Mouse (Mus musculus): ENCODE data around the gene Nova2. TPM values are rescaled to one million over a fixed set of nuclear protein-coding genes. Genes with fewer than 3 reads are reported as not detected.

Gene Nova2
- polyA plus RNA-seq, 1 experiment from 2014 or later, result 0.93 TPM

- Histone ChIP-seq H3K9ac (no peak overlapping the region), H3K4me1 (no peaks in the 10 kb centered on the region), H3K36me3 (peaks cover 57% of the 10 kb centered on the region), H3K27me3 (no peaks in the 10 kb centered on the region), H3K27ac (no peak overlapping the region), H3K4me2 (no peak overlapping the region), H3K4me3 (replicated peaks) (no peak overlapping the region), H3K9me3 (replicated peaks) (no peaks in the 10 kb centered on the region)
- no peak for ATAC-seq (replicated peaks; ENCODE audit: low FRiP score)
- 91% methylated on average over 2 of the region's 2 CpGs for WGBS
These were observed 25.2 kb upstream of the Nova2 start for GRCm38 (mm10) chr7:18900513-18900912.

GRCm38 (mm10) chr7:18902486-18902885 is 23.2 kb upstream of the Nova2 start:
- Histone ChIP-seq H3K4me2 (no peak overlapping the region), H3K9ac (no peak overlapping the region), H3K9me3 (replicated peaks) (no peaks in the 10 kb centered on the region), H3K4me1 (no peaks in the 10 kb centered on the region), H3K27me3 (no peaks in the 10 kb centered on the region), H3K27ac (no peak overlapping the region), H3K36me3 (peaks cover 64% of the 10 kb centered on the region), H3K4me3 (replicated peaks) (no peak overlapping the region)
- 69% methylated on average over 3 of the region's 3 CpGs for WGBS
- ATAC-seq (replicated peaks; ENCODE audit: low FRiP score), result no peak

- peaks cover 13% of the 10 kb centered on the region for H3K4me1 ChIP-seq
- no peak for ATAC-seq (replicated peaks; ENCODE audit: low FRiP score)
- peaks cover 47% of the 10 kb centered on the region for H3K36me3 ChIP-seq
- no peaks in the 10 kb centered on the region for H3K27me3 ChIP-seq
- no peaks in the 10 kb centered on the region for H3K9me3 ChIP-seq (replicated peaks)
- H3K4me2 ChIP-seq, result no peak overlapping the region
- WGBS, result 74% methylated on average over 3 of the region's 3 CpGs
- H3K4me3 ChIP-seq (replicated peaks), result no peak overlapping the region
- no peak overlapping the region for H3K27ac ChIP-seq
- no peak overlapping the region for H3K9ac ChIP-seq
These were observed 20.7 kb upstream of the Nova2 start for GRCm38 (mm10) chr7:18904971-18905370.

- Histone ChIP-seq H3K4me3 (replicated peaks) (peak overlapping the region; percentile 82), H3K4me1 (peaks cover 20% of the 10 kb centered on the region), H3K9me3 (replicated peaks) (no peaks in the 10 kb centered on the region), H3K27ac (no peak overlapping the region), H3K36me3 (peaks cover 9% of the 10 kb centered on the region; the same call in 1 of the 2 replicates), H3K4me2 (peak overlapping the region; percentile 67), H3K9ac (peak overlapping the region; percentile 68), H3K27me3 (no peaks in the 10 kb centered on the region)
- WGBS, result 5% methylated on average over 17 of the region's 17 CpGs
- peak; percentile 15 for ATAC-seq (replicated peaks; ENCODE audit: low FRiP score)
These were observed 15.9 kb upstream of the Nova2 start for GRCm38 (mm10) chr7:18909797-18910196.

- peak; percentile 99 for ATAC-seq (replicated peaks; ENCODE audit: low FRiP score)
- WGBS, result under 1% methylated on average over 33 of the region's 33 CpGs
- H3K27me3 ChIP-seq, result no peaks in the 10 kb centered on the region
- H3K9ac ChIP-seq, result peak within 1 kb of the TSS; percentile 68
- H3K36me3 ChIP-seq, result peaks cover 9% of the 10 kb centered on the region; the same call in 1 of the 2 replicates
- H3K9me3 ChIP-seq (replicated peaks), result no peaks in the 10 kb centered on the region
- peak within 1 kb of the TSS; percentile 82 for H3K4me3 ChIP-seq (replicated peaks)
- no peak within 1 kb of the TSS for H3K27ac ChIP-seq
- peaks cover 20% of the 10 kb centered on the region for H3K4me1 ChIP-seq
- H3K4me2 ChIP-seq, result peak within 1 kb of the TSS; percentile 67
These were observed 15.4 kb upstream of the Nova2 start, which contains the start of gene Ccdc61 for GRCm38 (mm10) chr7:18910241-18910831. Gene Ccdc61, minus strand, starts transcription at chr7:18910415.

GRCm38 (mm10) chr7:18916254-18916653 is 9.4 kb upstream of the Nova2 start:
- no peak overlapping the region for H3K27ac ChIP-seq
- ATAC-seq (replicated peaks; ENCODE audit: low FRiP score), result no peak
- H3K9me3 ChIP-seq (replicated peaks), result no peaks in the 10 kb centered on the region
- peaks cover 15% of the 10 kb centered on the region; the same call in 1 of the 2 replicates for H3K27me3 ChIP-seq
- no peak overlapping the region for H3K4me3 ChIP-seq (replicated peaks)
- no peak overlapping the region for H3K4me2 ChIP-seq
- H3K36me3 ChIP-seq, result no peaks in the 10 kb centered on the region
- H3K4me1 ChIP-seq, result peaks cover 4% of the 10 kb centered on the region; the same call in 1 of the 2 replicates
- no peak overlapping the region for H3K9ac ChIP-seq
- WGBS, result 68% methylated on average over 4 of the region's 4 CpGs

- Histone ChIP-seq H3K9me3 (replicated peaks) (no peaks in the 10 kb centered on the region), H3K36me3 (no peaks in the 10 kb centered on the region), H3K4me1 (peaks cover 4% of the 10 kb centered on the region; the same call in 1 of the 2 replicates), H3K27me3 (peaks cover 29% of the 10 kb centered on the region), H3K27ac (no peak overlapping the region), H3K4me2 (no peak overlapping the region), H3K9ac (no peak overlapping the region), H3K4me3 (replicated peaks) (no peak overlapping the region)
- 52% methylated on average over 3 of the region's 3 CpGs for WGBS
- ATAC-seq (replicated peaks; ENCODE audit: low FRiP score), result no peak
These were observed 7.8 kb upstream of the Nova2 start for GRCm38 (mm10) chr7:18917931-18918330.

- Histone ChIP-seq H3K9me3 (replicated peaks) (no peaks in the 10 kb centered on the region), H3K36me3 (no peaks in the 10 kb centered on the region), H3K9ac (no peak overlapping the region), H3K4me3 (replicated peaks) (no peak overlapping the region), H3K4me1 (peaks cover 16% of the 10 kb centered on the region), H3K27ac (no peak overlapping the region), H3K27me3 (peaks cover 58% of the 10 kb centered on the region), H3K4me2 (peak overlapping the region; percentile 36)
- under 1% methylated on average over 12 of the region's 12 CpGs for WGBS
- peak; percentile 57; the same call in 1 of the 2 replicates for ATAC-seq (replicated peaks; ENCODE audit: low FRiP score)
These were observed 4.6 kb upstream of the Nova2 start for GRCm38 (mm10) chr7:18921069-18921468.

- 53% methylated on average over 5 of the region's 5 CpGs for WGBS
- Histone ChIP-seq H3K9me3 (replicated peaks) (no peaks in the 10 kb centered on the region), H3K27ac (no peak overlapping the region), H3K4me1 (peaks cover 19% of the 10 kb centered on the region), H3K4me3 (replicated peaks) (no peak overlapping the region), H3K27me3 (peaks cover 75% of the 10 kb centered on the region), H3K4me2 (no peak overlapping the region), H3K9ac (no peak overlapping the region), H3K36me3 (no peaks in the 10 kb centered on the region)
- ATAC-seq (replicated peaks; ENCODE audit: low FRiP score), result no peak
These were observed 2.9 kb upstream of the Nova2 start for GRCm38 (mm10) chr7:18922807-18923206.

GRCm38 (mm10) chr7:18923267-18923666 is 2.4 kb upstream of the Nova2 start:
- H3K4me3 ChIP-seq (replicated peaks), result no peak overlapping the region
- H3K27ac ChIP-seq, result no peak overlapping the region
- no peak overlapping the region for H3K9ac ChIP-seq
- WGBS, result 79% methylated on average over 11 of the region's 11 CpGs
- H3K27me3 ChIP-seq, result peaks cover 79% of the 10 kb centered on the region
- no peak overlapping the region for H3K4me2 ChIP-seq
- no peaks in the 10 kb centered on the region for H3K36me3 ChIP-seq
- H3K9me3 ChIP-seq (replicated peaks), result no peaks in the 10 kb centered on the region
- peaks cover 19% of the 10 kb centered on the region for H3K4me1 ChIP-seq
- ATAC-seq (replicated peaks; ENCODE audit: low FRiP score), result no peak

GRCm38 (mm10) chr7:18923711-18924191 is 1.9 kb upstream of the Nova2 start:
- no peak for ATAC-seq (replicated peaks; ENCODE audit: low FRiP score)
- no peak overlapping the region for H3K4me2 ChIP-seq
- WGBS, result 21% methylated on average over 4 of the region's 4 CpGs
- peaks cover 19% of the 10 kb centered on the region for H3K4me1 ChIP-seq
- no peaks in the 10 kb centered on the region for H3K9me3 ChIP-seq (replicated peaks)
- H3K27ac ChIP-seq, result no peak overlapping the region
- peaks cover 79% of the 10 kb centered on the region for H3K27me3 ChIP-seq
- no peak overlapping the region for H3K4me3 ChIP-seq (replicated peaks)
- no peak overlapping the region for H3K9ac ChIP-seq
- H3K36me3 ChIP-seq, result no peaks in the 10 kb centered on the region

- Histone ChIP-seq H3K4me2 (no peak overlapping the region), H3K36me3 (no peaks in the 10 kb centered on the region), H3K9ac (no peak overlapping the region), H3K4me3 (replicated peaks) (no peak overlapping the region), H3K27ac (no peak overlapping the region), H3K9me3 (replicated peaks) (no peaks in the 10 kb centered on the region), H3K4me1 (peaks cover 19% of the 10 kb centered on the region), H3K27me3 (peaks cover 80% of the 10 kb centered on the region)
- WGBS, result 8% methylated on average over 8 of the region's 8 CpGs
- ATAC-seq (replicated peaks; ENCODE audit: low FRiP score), result no peak
These were observed 1.4 kb upstream of the Nova2 start for GRCm38 (mm10) chr7:18924321-18924720.

Measured in kidney, embryonic 15.5 days (tissue).